Mouse (Mus musculus): ENCODE results near the gene Sulf2. TPM values are rescaled to one million over a fixed set of nuclear protein-coding genes. Genes with fewer than 3 reads are reported as not detected.

Gene Sulf2
- polyA plus RNA-seq, 1 experiment from 2014 or later: 1.9 TPM

DNA sequence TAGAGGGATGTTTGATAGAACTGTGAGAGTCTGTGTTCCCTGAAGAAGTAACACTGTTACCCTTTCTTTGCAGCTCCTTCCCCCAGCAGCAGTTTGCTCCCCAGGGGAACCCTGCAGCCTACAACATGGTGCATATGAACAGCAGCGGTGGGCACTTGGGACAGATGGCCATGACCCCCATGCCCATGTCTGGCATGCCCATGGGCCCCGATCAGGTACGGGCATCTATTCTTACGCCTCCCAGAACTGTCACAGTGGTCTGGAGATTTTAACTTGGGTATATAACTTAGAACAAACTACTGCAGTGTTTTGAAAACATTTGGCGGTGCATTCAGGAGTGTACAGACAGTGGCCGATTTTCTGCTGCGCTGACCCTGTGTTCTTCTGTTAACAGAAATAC is 85.7 kb downstream of the Sulf2 start:
- no peak overlapping the region for H3K9ac ChIP-seq
- no peaks in the 10 kb centered on the region for H3K9me3 ChIP-seq (replicated peaks)
- H3K36me3 ChIP-seq (replicated peaks): peaks cover 46% of the 10 kb centered on the region
- no peaks in the 10 kb centered on the region for H3K27me3 ChIP-seq
- H3K4me2 ChIP-seq: no peak overlapping the region
- no peak overlapping the region for H3K4me3 ChIP-seq (replicated peaks)
- no peaks in the 10 kb centered on the region for H3K4me1 ChIP-seq (replicated peaks)
- ATAC-seq (ENCODE audit: insufficient read depth): no peak
- H3K27ac ChIP-seq (replicated peaks): no peak overlapping the region
- WGBS (ENCODE audit: insufficient replicate concordance): 83% methylated on average over 7 of the region's 7 CpGs

GRCm38 (mm10) chr2:166069164-166069563 is 86.3 kb downstream of the Sulf2 start:
- H3K4me3 ChIP-seq (replicated peaks): no peak overlapping the region
- WGBS (ENCODE audit: insufficient replicate concordance): 60% methylated on average over 5 of the region's 5 CpGs
- H3K36me3 ChIP-seq (replicated peaks): peaks cover 46% of the 10 kb centered on the region
- H3K27ac ChIP-seq (replicated peaks): no peak overlapping the region
- H3K4me1 ChIP-seq (replicated peaks): no peaks in the 10 kb centered on the region
- H3K27me3 ChIP-seq: no peaks in the 10 kb centered on the region
- H3K4me2 ChIP-seq: no peak overlapping the region
- H3K9me3 ChIP-seq (replicated peaks): no peaks in the 10 kb centered on the region
- ATAC-seq (ENCODE audit: insufficient read depth): no peak
- no peak overlapping the region for H3K9ac ChIP-seq

DNA sequence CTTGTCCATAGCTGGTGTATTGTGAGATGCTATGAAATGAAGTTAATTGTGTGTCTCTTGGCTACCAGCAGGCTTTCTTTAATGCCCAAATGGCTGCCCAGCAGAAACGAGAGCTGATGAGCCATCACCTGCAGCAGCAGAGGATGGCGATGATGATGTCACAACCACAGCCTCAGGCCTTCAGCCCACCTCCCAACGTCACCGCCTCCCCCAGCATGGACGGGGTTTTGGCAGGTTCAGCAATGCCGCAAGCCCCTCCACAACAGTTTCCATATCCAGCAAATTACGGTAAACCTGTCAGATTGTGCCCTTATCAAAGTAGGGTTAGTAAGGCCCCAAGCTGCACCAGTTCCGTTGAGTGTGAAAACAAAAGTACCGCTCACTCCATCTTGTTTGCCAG is 87.2 kb downstream of the Sulf2 start:
- Histone ChIP-seq H3K4me2 (no peak overlapping the region), H3K9me3 (replicated peaks) (no peaks in the 10 kb centered on the region), H3K4me3 (replicated peaks) (no peak overlapping the region), H3K9ac (no peak overlapping the region), H3K4me1 (replicated peaks) (no peaks in the 10 kb centered on the region), H3K27me3 (no peaks in the 10 kb centered on the region), H3K27ac (replicated peaks) (no peak overlapping the region), H3K36me3 (replicated peaks) (peaks cover 52% of the 10 kb centered on the region)
- WGBS (ENCODE audit: insufficient replicate concordance): 81% methylated on average over 9 of the region's 9 CpGs
- no peak for ATAC-seq (ENCODE audit: insufficient read depth)

GRCm38 (mm10) chr2:166066434-166066833 is 89.0 kb downstream of the Sulf2 start:
- 68% methylated on average over 4 of the region's 4 CpGs for WGBS (ENCODE audit: insufficient replicate concordance)
- H3K9me3 ChIP-seq (replicated peaks): no peaks in the 10 kb centered on the region
- H3K27ac ChIP-seq (replicated peaks): no peak overlapping the region
- H3K9ac ChIP-seq: no peak overlapping the region
- peaks cover 46% of the 10 kb centered on the region for H3K36me3 ChIP-seq (replicated peaks)
- H3K27me3 ChIP-seq: no peaks in the 10 kb centered on the region
- no peak for ATAC-seq (ENCODE audit: insufficient read depth)
- no peak overlapping the region for H3K4me2 ChIP-seq
- no peaks in the 10 kb centered on the region for H3K4me1 ChIP-seq (replicated peaks)
- no peak overlapping the region for H3K4me3 ChIP-seq (replicated peaks)

GRCm38 (mm10) chr2:166062431-166062830 is 93.0 kb downstream of the Sulf2 start:
- H3K4me3 ChIP-seq (replicated peaks): no peak overlapping the region
- H3K4me1 ChIP-seq (replicated peaks): no peaks in the 10 kb centered on the region
- H3K27ac ChIP-seq (replicated peaks): no peak overlapping the region
- no peak overlapping the region for H3K4me2 ChIP-seq
- no peaks in the 10 kb centered on the region for H3K9me3 ChIP-seq (replicated peaks)
- no peaks in the 10 kb centered on the region for H3K27me3 ChIP-seq
- no peak overlapping the region for H3K9ac ChIP-seq
- peaks cover 45% of the 10 kb centered on the region for H3K36me3 ChIP-seq (replicated peaks)
- WGBS (ENCODE audit: insufficient replicate concordance): 75% methylated on average over 8 of the region's 8 CpGs
- no peak for ATAC-seq (ENCODE audit: insufficient read depth)

DNA sequence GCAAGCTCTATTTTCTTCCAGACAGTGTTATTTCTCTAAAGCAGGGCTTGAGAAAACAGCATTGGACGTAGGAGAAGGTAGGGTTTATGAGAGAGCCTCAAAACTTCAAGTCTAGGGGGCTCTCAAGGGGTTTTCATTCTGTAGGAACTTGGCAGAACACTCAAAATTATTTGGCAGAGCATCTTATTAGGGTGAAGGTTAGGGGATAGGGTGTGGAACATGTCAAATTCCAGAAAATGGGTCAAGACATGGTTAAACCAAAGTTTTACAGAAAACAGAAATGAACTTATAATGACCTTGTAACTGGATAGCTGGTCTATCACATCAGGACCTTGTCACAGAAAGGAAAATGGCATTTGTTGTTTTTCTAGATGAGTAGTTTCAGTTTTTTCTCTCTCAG is 93.5 kb downstream of the Sulf2 start:
- no peaks in the 10 kb centered on the region for H3K27me3 ChIP-seq
- ATAC-seq (ENCODE audit: insufficient read depth): no peak
- H3K27ac ChIP-seq (replicated peaks): no peak overlapping the region

DNA sequence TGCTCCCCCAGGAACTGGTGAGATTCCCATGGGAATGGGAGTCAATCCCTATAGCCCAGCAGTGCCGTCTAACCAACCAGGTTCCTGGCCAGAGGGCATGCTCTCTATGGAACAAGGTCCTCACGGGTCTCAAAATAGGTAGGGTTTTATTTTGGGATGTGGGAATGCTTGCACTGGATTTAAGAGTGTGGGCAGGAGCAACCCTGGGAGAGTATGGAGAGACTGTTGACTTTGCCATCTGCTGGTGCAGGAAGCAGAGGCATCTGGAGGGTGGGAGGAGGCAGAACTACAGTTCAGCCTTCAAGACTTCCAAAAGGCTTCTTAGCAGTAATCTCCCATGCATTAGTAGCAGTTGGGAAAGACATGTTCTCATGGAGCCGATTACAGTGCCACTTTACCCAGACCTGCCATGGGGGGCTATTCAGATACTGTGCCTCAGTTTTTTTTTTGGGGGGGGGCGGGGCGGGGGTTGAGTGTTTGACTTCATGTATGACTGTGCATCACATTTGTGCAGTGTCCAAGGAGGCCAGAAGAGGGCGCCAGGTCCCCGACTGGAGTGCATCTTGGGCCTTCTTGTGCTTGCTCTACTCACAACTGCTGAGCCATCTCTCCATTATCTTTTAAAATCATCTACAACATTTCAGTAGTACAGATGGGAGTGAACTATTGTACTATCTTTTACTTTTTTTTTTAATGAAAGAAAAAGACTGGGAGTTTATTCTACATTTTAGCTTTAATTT is 95.6 kb downstream of the Sulf2 start:
- Histone ChIP-seq H3K27ac (replicated peaks) (no peak overlapping the region), H3K9ac (no peak overlapping the region), H3K4me3 (replicated peaks) (no peak overlapping the region), H3K4me1 (replicated peaks) (no peaks in the 10 kb centered on the region), H3K36me3 (replicated peaks) (peaks cover 42% of the 10 kb centered on the region), H3K27me3 (no peaks in the 10 kb centered on the region), H3K4me2 (no peak overlapping the region), H3K9me3 (replicated peaks) (no peaks in the 10 kb centered on the region)
- WGBS (ENCODE audit: insufficient replicate concordance): 54% methylated on average over 7 of the region's 7 CpGs
- no peak for ATAC-seq (ENCODE audit: insufficient read depth)

More for the DNA sequence above, 93.5 kb downstream of the Sulf2 start:
- WGBS (ENCODE audit: insufficient replicate concordance): 57% methylated on average over 1 of the region's 1 CpGs
- no peak overlapping the region for H3K9ac ChIP-seq
- no peaks in the 10 kb centered on the region for H3K4me1 ChIP-seq (replicated peaks)
- H3K4me2 ChIP-seq: no peak overlapping the region
- H3K4me3 ChIP-seq (replicated peaks): no peak overlapping the region
- H3K9me3 ChIP-seq (replicated peaks): no peaks in the 10 kb centered on the region
- H3K36me3 ChIP-seq (replicated peaks): peaks cover 42% of the 10 kb centered on the region

- H3K36me3 ChIP-seq (replicated peaks): peaks cover 55% of the 10 kb centered on the region
- ATAC-seq (ENCODE audit: insufficient read depth): no peak
- no peak overlapping the region for H3K4me3 ChIP-seq (replicated peaks)
- H3K9me3 ChIP-seq (replicated peaks): no peaks in the 10 kb centered on the region
- H3K27ac ChIP-seq (replicated peaks): no peak overlapping the region
- no peaks in the 10 kb centered on the region for H3K4me1 ChIP-seq (replicated peaks)
- H3K9ac ChIP-seq: no peak overlapping the region
- WGBS (ENCODE audit: insufficient replicate concordance): 80% methylated on average over 14 of the region's 14 CpGs
- no peak overlapping the region for H3K4me2 ChIP-seq
- no peaks in the 10 kb centered on the region for H3K27me3 ChIP-seq
Observed at GRCm38 (mm10) chr2:166054002-166054539, 101.4 kb downstream of the Sulf2 start.

GRCm38 (mm10) chr2:166051966-166052365 is 103.5 kb downstream of the Sulf2 start:
- WGBS (ENCODE audit: insufficient replicate concordance): 75% methylated on average over 7 of the region's 7 CpGs
- H3K4me3 ChIP-seq (replicated peaks): no peak overlapping the region
- no peak overlapping the region for H3K9ac ChIP-seq
- H3K27ac ChIP-seq (replicated peaks): no peak overlapping the region
- H3K4me2 ChIP-seq: no peak overlapping the region
- H3K36me3 ChIP-seq (replicated peaks): peaks cover 62% of the 10 kb centered on the region
- H3K4me1 ChIP-seq (replicated peaks): no peaks in the 10 kb centered on the region
- ATAC-seq (ENCODE audit: insufficient read depth): no peak
- no peaks in the 10 kb centered on the region for H3K9me3 ChIP-seq (replicated peaks)
- no peaks in the 10 kb centered on the region for H3K27me3 ChIP-seq

- ATAC-seq (ENCODE audit: insufficient read depth): no peak
- Histone ChIP-seq H3K27me3 (no peaks in the 10 kb centered on the region), H3K36me3 (replicated peaks) (peaks cover 57% of the 10 kb centered on the region), H3K27ac (replicated peaks) (no peak overlapping the region), H3K4me1 (replicated peaks) (no peaks in the 10 kb centered on the region), H3K9ac (no peak overlapping the region), H3K4me2 (no peak overlapping the region), H3K9me3 (replicated peaks) (no peaks in the 10 kb centered on the region), H3K4me3 (replicated peaks) (no peak overlapping the region)
- 82% methylated on average over 17 of the region's 17 CpGs for WGBS (ENCODE audit: insufficient replicate concordance)
Observed at GRCm38 (mm10) chr2:166051421-166051820, 104.0 kb downstream of the Sulf2 start.

DNA sequence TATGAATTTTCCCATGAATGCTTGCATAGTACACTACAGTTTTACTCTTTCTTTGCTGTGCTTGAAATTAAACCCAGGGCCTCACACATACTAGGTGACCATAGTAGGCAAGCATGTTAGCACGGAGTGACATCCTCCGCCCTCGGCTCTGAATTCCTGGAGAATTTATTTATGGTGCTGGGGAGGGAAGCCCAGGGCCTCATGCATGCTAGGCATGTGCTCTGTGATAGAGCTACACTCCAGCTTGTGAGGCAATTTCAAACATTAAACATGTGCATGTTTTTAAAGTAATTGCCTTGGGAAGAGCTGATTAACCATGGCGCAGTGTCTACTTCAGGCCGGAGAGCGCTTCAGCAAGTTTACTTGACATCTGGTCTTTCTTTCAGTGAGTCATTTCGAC is 106.6 kb downstream of the Sulf2 start:
- H3K27me3 ChIP-seq: no peaks in the 10 kb centered on the region
- no peaks in the 10 kb centered on the region for H3K9me3 ChIP-seq (replicated peaks)
- H3K36me3 ChIP-seq (replicated peaks): peaks cover 38% of the 10 kb centered on the region
- no peak for ATAC-seq (ENCODE audit: insufficient read depth)
- no peak overlapping the region for H3K4me3 ChIP-seq (replicated peaks)
- WGBS (ENCODE audit: insufficient replicate concordance): 83% methylated on average over 7 of the region's 7 CpGs
- no peak overlapping the region for H3K9ac ChIP-seq
- H3K4me2 ChIP-seq: no peak overlapping the region
- peaks cover 17% of the 10 kb centered on the region for H3K4me1 ChIP-seq (replicated peaks)
- H3K27ac ChIP-seq (replicated peaks): no peak overlapping the region

GRCm38 (mm10) chr2:166047931-166048330 is 107.5 kb downstream of the Sulf2 start:
- no peaks in the 10 kb centered on the region for H3K9me3 ChIP-seq (replicated peaks)
- WGBS (ENCODE audit: insufficient replicate concordance): 77% methylated on average over 4 of the region's 4 CpGs
- peaks cover 20% of the 10 kb centered on the region for H3K4me1 ChIP-seq (replicated peaks)
- no peak overlapping the region for H3K4me3 ChIP-seq (replicated peaks)
- H3K9ac ChIP-seq: no peak overlapping the region
- H3K27me3 ChIP-seq: no peaks in the 10 kb centered on the region
- peaks cover 35% of the 10 kb centered on the region for H3K36me3 ChIP-seq (replicated peaks)
- H3K27ac ChIP-seq (replicated peaks): no peak overlapping the region
- no peak for ATAC-seq (ENCODE audit: insufficient read depth)
- H3K4me2 ChIP-seq: no peak overlapping the region

All from liver, embryonic 15.5 days (tissue).